Mouse (Mus musculus): ENCODE measurements around the gene Gnpat. TPM values are rescaled to one million over a fixed set of nuclear protein-coding genes. Genes with fewer than 3 reads are reported as not detected.

The Gnpat gene
- polyA plus RNA-seq, 1 experiment from 2014 or later = 129 TPM

GRCm38 (mm10) chr8:124936699-124937098 lies 73.9 kb downstream of the Gnpat start:
- ATAC-seq (replicated peaks; ENCODE audit: extremely low read depth, insufficient read depth, low FRiP score) = no peak
- Histone ChIP-seq H3K4me1 (ENCODE audit: control insufficient read depth, insufficient read depth, low read length) (peaks cover 29% of the 10 kb centered on the region), H3K27me3 (ENCODE audit: control insufficient read depth, insufficient read depth, low read length) (no peaks in the 10 kb centered on the region), H3K4me3 (ENCODE audit: low read length) (no peak overlapping the region), H3K36me3 (ENCODE audit: control insufficient read depth, insufficient read depth) (peaks cover 9% of the 10 kb centered on the region), H3K9ac (ENCODE audit: low read length) (no peak overlapping the region), H3K9me3 (replicated peaks; ENCODE audit: control insufficient read depth, low read length) (no peaks in the 10 kb centered on the region), H3K4me2 (ENCODE audit: low read depth, low read length) (no peak overlapping the region), H3K27ac (ENCODE audit: low read length) (peak overlapping the region; percentile 88)
- 95% methylated on average over 10 of the region's 10 CpGs for WGBS

DNA sequence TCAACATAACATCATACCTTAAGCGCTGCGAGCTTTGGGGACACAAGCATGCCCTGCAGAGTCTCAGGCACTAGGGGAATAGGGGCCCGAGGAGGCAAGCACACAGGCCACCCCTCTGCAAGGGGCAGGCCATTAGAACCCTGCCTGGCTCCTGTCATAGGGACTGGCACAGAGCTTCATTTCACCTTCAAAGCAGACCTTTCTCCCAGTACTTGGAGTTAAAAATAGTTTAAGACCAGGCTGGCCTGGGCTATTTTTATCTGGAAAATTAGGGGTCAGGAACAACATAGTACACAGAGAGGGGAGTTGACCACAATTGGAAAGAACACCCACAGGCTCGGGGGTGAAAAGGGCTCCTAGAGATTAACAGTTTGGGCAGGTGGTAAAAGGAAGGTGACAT lies 74.5 kb downstream of the Gnpat start:
- peak; percentile 66 for ATAC-seq (replicated peaks; ENCODE audit: extremely low read depth, insufficient read depth, low FRiP score)
- H3K27ac ChIP-seq (ENCODE audit: low read length) = peak overlapping the region; percentile 88

More for the DNA sequence above, 74.5 kb downstream of the Gnpat start:
- Histone ChIP-seq H3K4me2 (ENCODE audit: low read depth, low read length) (no peak overlapping the region), H3K9ac (ENCODE audit: low read length) (0 out of 2 replicates have a peak overlapping the region, but pooled peaks have one; percentile 18), H3K4me3 (ENCODE audit: low read length) (no peak overlapping the region), H3K9me3 (replicated peaks; ENCODE audit: control insufficient read depth, low read length) (no peaks in the 10 kb centered on the region), H3K27me3 (ENCODE audit: control insufficient read depth, insufficient read depth, low read length) (no peaks in the 10 kb centered on the region), H3K4me1 (ENCODE audit: control insufficient read depth, insufficient read depth, low read length) (peaks cover 29% of the 10 kb centered on the region), H3K36me3 (ENCODE audit: control insufficient read depth, insufficient read depth) (peaks cover 9% of the 10 kb centered on the region)
- 63% methylated on average over 4 of the region's 4 CpGs for WGBS

Other genes starting within 250 kb of the Gnpat start
- 39.3 and 47.7 TPM in 2 replicates for gene 2310022B05Rik, start 199.7 kb upstream of the Gnpat start, polyA plus RNA-seq (2015; fragmentation: Nextera tagmentation; extraction: Ambion mirVana)
- 27.5 and 28.2 TPM in 2 replicates for gene Ttc13, start 141.1 kb upstream of the Gnpat start, polyA plus RNA-seq (2015; fragmentation: Nextera tagmentation; extraction: Ambion mirVana)
- 15.8 and 16.0 TPM in 2 replicates for gene Arv1, start 140.9 kb upstream of the Gnpat start, polyA plus RNA-seq (2015; fragmentation: Nextera tagmentation; extraction: Ambion mirVana)
- 1.6 and 1.9 TPM in 2 replicates for gene Fam89a, start 111.2 kb upstream of the Gnpat start, polyA plus RNA-seq (2015; fragmentation: Nextera tagmentation; extraction: Ambion mirVana)
- gene Trim67, start 69.9 kb upstream of the Gnpat start, polyA plus RNA-seq (2015; fragmentation: Nextera tagmentation; extraction: Ambion mirVana) = 0.14 and 0.17 TPM in 2 replicates
- 51.4 and 52.2 TPM in 2 replicates for gene 2810004N23Rik, start 87 bp downstream of the Gnpat start, polyA plus RNA-seq (2015; fragmentation: Nextera tagmentation; extraction: Ambion mirVana)
- 6.9 and 7.3 TPM in 2 replicates for gene Exoc8, start 34.7 kb downstream of the Gnpat start, polyA plus RNA-seq (2015; fragmentation: Nextera tagmentation; extraction: Ambion mirVana)
- 8.3 and 8.5 TPM in 2 replicates for gene Sprtn, start 34.9 kb downstream of the Gnpat start, polyA plus RNA-seq (2015; fragmentation: Nextera tagmentation; extraction: Ambion mirVana)
- 17.8 and 19.5 TPM in 2 replicates for gene Egln1, start 86.3 kb downstream of the Gnpat start, polyA plus RNA-seq (2015; fragmentation: Nextera tagmentation; extraction: Ambion mirVana)
- 91.8 and 98.2 TPM in 2 replicates for gene Tsnax, start 150.0 kb downstream of the Gnpat start, polyA plus RNA-seq (2015; fragmentation: Nextera tagmentation; extraction: Ambion mirVana)
- 2.3 TPM in 2 replicates for gene Disc1, start 191.2 kb downstream of the Gnpat start, polyA plus RNA-seq (2015; fragmentation: Nextera tagmentation; extraction: Ambion mirVana)